Mouse (Mus musculus): ENCODE data around the gene Fcho2. TPM values are rescaled to one million over a fixed set of nuclear protein-coding genes. Genes with fewer than 3 reads are reported as not detected.
A peak's percentile ranks its signal among the peaks of the same experiment; 100 is the strongest.

Fcho2 gene
- total RNA-seq, 1 experiment = 13.6 TPM

DNA sequence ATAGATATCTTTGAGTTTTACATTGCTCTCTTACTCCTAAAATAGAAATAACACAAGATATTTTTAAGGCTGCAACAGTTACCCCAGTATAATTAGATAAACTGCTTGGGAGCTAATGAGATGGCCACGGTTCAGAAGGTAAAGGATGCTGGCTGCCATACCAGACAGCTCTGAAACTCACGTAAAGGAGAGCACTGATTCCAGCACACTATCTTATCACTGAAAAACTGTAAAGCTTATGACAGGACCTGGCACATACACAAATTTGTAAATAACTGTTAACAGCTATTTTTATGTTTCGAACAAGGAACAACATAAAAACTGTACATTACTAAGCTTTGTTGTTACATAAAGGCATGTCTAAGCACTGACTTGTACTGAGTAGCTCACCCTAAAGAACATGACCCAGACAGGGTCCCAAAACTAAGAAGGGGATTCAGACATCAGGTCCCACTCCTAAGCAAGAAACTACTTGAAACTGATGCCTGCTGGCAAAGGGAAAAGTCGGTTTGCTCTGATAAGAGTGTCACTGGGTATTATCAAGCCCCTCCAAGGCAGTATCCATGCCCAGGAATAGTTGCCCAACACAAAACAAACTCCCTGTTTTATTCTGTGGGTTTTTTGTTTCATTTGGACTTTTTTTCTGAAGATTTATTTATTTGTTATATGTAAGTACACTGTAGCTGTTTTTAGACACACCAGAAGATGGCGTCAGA, 28.1 kb downstream of the Fcho2 start:
- Histone ChIP-seq H3K9me3 (ENCODE audit: control insufficient read depth, insufficient read depth, low read depth, low read length) (no peaks in the 10 kb centered on the region), H3K9ac (ENCODE audit: insufficient read depth, low read depth, low read length, poor library complexity, severe bottlenecking) (no peak overlapping the region), H3K36me3 (ENCODE audit: control insufficient read depth, insufficient read depth, low read length, poor library complexity, severe bottlenecking) (peaks cover 5% of the 10 kb centered on the region; the same call in 1 of the 2 replicates), H3K4me1 (ENCODE audit: control insufficient read depth in 2 of 2, insufficient read depth in 2 of 2, low read length in 2 of 2, poor library complexity in 1 of 2) (no peaks in the 10 kb centered on the region), H3K4me3 (ENCODE audit: insufficient read depth in 1 of 2, low read depth in 1 of 2, low read length in 2 of 2, poor library complexity in 1 of 2, severe bottlenecking in 1 of 2) (no peak overlapping the region), H3K27ac (ENCODE audit: insufficient read depth, low read depth, low read length, poor library complexity, severe bottlenecking) (no peak overlapping the region)
- no peak for DNase-seq (ENCODE audit: low read depth, low spot score)
- in situ Hi-C loops (cut with MboI; ENCODE audit: low sequenced_read_pairs in 2 of 2, unreplicated experiment in 2 of 2) = no loop called here
- TF ChIP-seq HCFC1 (IDR thresholded peaks at IDR 0.05; ENCODE audit: borderline replicate concordance, insufficient read depth, low read length) = no peak
- TF ChIP-seq ZC3H11A (IDR thresholded peaks at IDR 0.05; ENCODE audit: borderline replicate concordance, low read depth, low read length) = no peak
- TF ChIP-seq MAFK (IDR thresholded peaks at IDR 0.05; ENCODE audit: insufficient read depth, low read depth, low read length) = no peak
- no peak for TF ChIP-seq CHD2 (IDR thresholded peaks at IDR 0.05; ENCODE audit: low read depth, low read length)
- no peak for TF ChIP-seq ZNF384 (IDR thresholded peaks at IDR 0.05; ENCODE audit: low read depth, low read length)

DNA sequence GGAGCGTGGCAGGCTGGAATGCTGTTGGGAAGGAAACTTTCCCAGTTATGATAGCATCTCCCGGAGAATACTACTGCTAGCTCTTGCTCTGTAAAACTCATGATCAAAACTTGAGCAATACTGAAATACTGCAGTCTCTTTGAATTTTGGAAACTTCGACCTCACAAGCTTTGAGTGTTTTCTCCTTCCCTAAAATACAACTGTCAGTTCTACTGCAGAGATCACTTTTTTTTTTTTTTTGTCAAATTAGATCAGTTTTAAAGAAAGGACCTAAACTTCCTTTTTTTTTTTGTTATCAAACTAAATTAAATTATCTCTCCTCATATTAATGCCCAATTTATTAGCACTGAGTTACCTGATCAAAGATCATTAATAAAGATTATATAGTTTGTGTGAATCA, 37.3 kb downstream of the Fcho2 start:
- Histone ChIP-seq H3K36me3 (ENCODE audit: control insufficient read depth, insufficient read depth, low read length, poor library complexity, severe bottlenecking) (no peaks in the 10 kb centered on the region; the same call in 1 of the 2 replicates), H3K9ac (ENCODE audit: insufficient read depth, low read depth, low read length, poor library complexity, severe bottlenecking) (no peak overlapping the region), H3K27ac (ENCODE audit: insufficient read depth, low read depth, low read length, poor library complexity, severe bottlenecking) (no peak overlapping the region), H3K4me1 (ENCODE audit: control insufficient read depth in 2 of 2, insufficient read depth in 2 of 2, low read length in 2 of 2, poor library complexity in 1 of 2) (no peaks in the 10 kb centered on the region), H3K9me3 (ENCODE audit: control insufficient read depth, insufficient read depth, low read depth, low read length) (no peaks in the 10 kb centered on the region), H3K4me3 (ENCODE audit: insufficient read depth in 1 of 2, low read depth in 1 of 2, low read length in 2 of 2, poor library complexity in 1 of 2, severe bottlenecking in 1 of 2) (no peak overlapping the region)
- in situ Hi-C loops (cut with MboI; ENCODE audit: low sequenced_read_pairs in 2 of 2, unreplicated experiment in 2 of 2) = no loop called here
- TF ChIP-seq CHD2 (IDR thresholded peaks at IDR 0.05; ENCODE audit: low read depth, low read length) (no peak), ZC3H11A (IDR thresholded peaks at IDR 0.05; ENCODE audit: borderline replicate concordance, low read depth, low read length) (no peak), MAFK (IDR thresholded peaks at IDR 0.05; ENCODE audit: insufficient read depth, low read depth, low read length) (no peak)
- no peak for DNase-seq (ENCODE audit: low read depth, low spot score)

DNA sequence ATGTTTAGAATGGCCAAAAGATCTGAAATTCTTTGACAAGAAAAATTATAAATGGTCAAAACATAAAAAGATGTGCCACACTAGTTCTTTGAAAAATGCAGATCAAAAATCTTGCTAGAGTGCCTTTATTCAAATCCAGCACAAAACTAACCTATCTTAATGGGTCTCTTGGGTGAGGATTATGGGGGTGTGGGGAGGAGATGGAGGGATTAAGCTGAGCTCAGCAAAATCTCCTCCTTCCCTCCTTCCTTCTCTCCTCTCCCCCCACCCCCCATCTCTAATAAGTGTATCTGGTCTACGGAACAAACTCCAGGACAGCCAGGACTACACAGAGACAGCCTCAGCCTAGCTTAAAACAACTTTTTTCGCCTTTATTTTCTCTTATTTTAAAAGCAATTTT, 43.8 kb downstream of the Fcho2 start:
- no peaks in the 10 kb centered on the region for H3K9me3 ChIP-seq (ENCODE audit: control insufficient read depth, insufficient read depth, low read depth, low read length)
- in situ Hi-C loops (cut with MboI; ENCODE audit: low sequenced_read_pairs in 2 of 2, unreplicated experiment in 2 of 2) = no loop called here
- H3K36me3 ChIP-seq (ENCODE audit: control insufficient read depth, insufficient read depth, low read length, poor library complexity, severe bottlenecking) = no peaks in the 10 kb centered on the region; the same call in 1 of the 2 replicates
- H3K4me3 ChIP-seq (ENCODE audit: insufficient read depth in 1 of 2, low read depth in 1 of 2, low read length in 2 of 2, poor library complexity in 1 of 2, severe bottlenecking in 1 of 2) = no peak overlapping the region
- no peak overlapping the region for H3K9ac ChIP-seq (ENCODE audit: insufficient read depth, low read depth, low read length, poor library complexity, severe bottlenecking)
- H3K27ac ChIP-seq (ENCODE audit: insufficient read depth, low read depth, low read length, poor library complexity, severe bottlenecking) = no peak overlapping the region
- no peaks in the 10 kb centered on the region for H3K4me1 ChIP-seq (ENCODE audit: control insufficient read depth in 2 of 2, insufficient read depth in 2 of 2, low read length in 2 of 2, poor library complexity in 1 of 2)
- peak; percentile 80; the same call in 1 of the 2 replicates for TF ChIP-seq MAFK (IDR thresholded peaks at IDR 0.05; ENCODE audit: insufficient read depth, low read depth, low read length)
- TF ChIP-seq CHD2 (IDR thresholded peaks at IDR 0.05; ENCODE audit: low read depth, low read length) = no peak
- no peak for TF ChIP-seq ZNF384 (IDR thresholded peaks at IDR 0.05; ENCODE audit: low read depth, low read length)
- TF ChIP-seq HCFC1 (IDR thresholded peaks at IDR 0.05; ENCODE audit: borderline replicate concordance, insufficient read depth, low read length) = no peak
- no peak for TF ChIP-seq ZC3H11A (IDR thresholded peaks at IDR 0.05; ENCODE audit: borderline replicate concordance, low read depth, low read length)
- no peak for DNase-seq (ENCODE audit: low read depth, low spot score)

DNA sequence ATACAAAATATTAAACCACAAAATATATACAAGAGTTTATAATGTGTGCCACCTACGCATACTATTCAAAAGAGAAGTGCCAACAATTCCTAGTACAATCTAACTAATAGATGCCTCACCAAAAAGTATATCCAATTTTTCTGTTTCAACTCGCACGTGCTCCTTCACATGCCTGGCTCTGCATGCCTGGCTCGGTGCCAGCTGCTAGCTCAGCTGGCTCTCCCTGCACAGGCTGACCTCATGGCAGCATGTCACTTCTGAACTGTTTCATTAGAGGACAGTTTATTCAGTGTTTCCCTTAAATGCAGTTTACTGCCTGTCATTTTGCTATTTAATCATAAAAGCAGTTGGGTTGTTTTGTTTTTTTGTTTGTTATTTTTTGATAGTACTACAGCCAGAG, 46.9 kb downstream of the Fcho2 start:
- Histone ChIP-seq H3K36me3 (ENCODE audit: control insufficient read depth, insufficient read depth, low read length, poor library complexity, severe bottlenecking) (no peaks in the 10 kb centered on the region), H3K9me3 (ENCODE audit: control insufficient read depth, insufficient read depth, low read depth, low read length) (no peaks in the 10 kb centered on the region), H3K4me3 (ENCODE audit: insufficient read depth in 1 of 2, low read depth in 1 of 2, low read length in 2 of 2, poor library complexity in 1 of 2, severe bottlenecking in 1 of 2) (no peak overlapping the region), H3K9ac (ENCODE audit: insufficient read depth, low read depth, low read length, poor library complexity, severe bottlenecking) (no peak overlapping the region), H3K27ac (ENCODE audit: insufficient read depth, low read depth, low read length, poor library complexity, severe bottlenecking) (no peak overlapping the region), H3K4me1 (ENCODE audit: control insufficient read depth in 2 of 2, insufficient read depth in 2 of 2, low read length in 2 of 2, poor library complexity in 1 of 2) (no peaks in the 10 kb centered on the region)
- TF ChIP-seq MAFK (IDR thresholded peaks at IDR 0.05; ENCODE audit: insufficient read depth, low read depth, low read length) (no peak), ZNF384 (IDR thresholded peaks at IDR 0.05; ENCODE audit: low read depth, low read length) (no peak), ZC3H11A (IDR thresholded peaks at IDR 0.05; ENCODE audit: borderline replicate concordance, low read depth, low read length) (no peak), CHD2 (IDR thresholded peaks at IDR 0.05; ENCODE audit: low read depth, low read length) (no peak), HCFC1 (IDR thresholded peaks at IDR 0.05; ENCODE audit: borderline replicate concordance, insufficient read depth, low read length) (no peak)
- in situ Hi-C loops (cut with MboI; ENCODE audit: low sequenced_read_pairs in 2 of 2, unreplicated experiment in 2 of 2) = no loop called here
- no peak for DNase-seq (ENCODE audit: low read depth, low spot score)

Data from ES-E14 (cell line).